Mouse (Mus musculus) hindbrain, embryonic 12.5 days (tissue): ENCODE data around the gene Tead3. TPM values are rescaled to one million over a fixed set of nuclear protein-coding genes. Genes with fewer than 3 reads are reported as not detected.

Experiments used
- ATAC-seq: fragments of 200-750 bp; cut with Nextera tagmentation; 2 replicates; pipeline ENCODE4 v1.8.0; 2017; ENCODE audit warnings: moderate TSS enrichment; ENCODE audit not compliant: low FRiP score
- H3K27ac ChIP-seq: fragments of 300-500 bp; sonication (generic); 2 replicates; pipeline ENCODE4 v1.5.1; 2016; ENCODE audit warnings: mild to moderate bottlenecking
- H3K27me3 ChIP-seq: fragments of 300-500 bp; sonication (generic); 2 replicates; pipeline ENCODE4 v1.6.1; 2016; ENCODE audit warnings: mild to moderate bottlenecking
- H3K36me3 ChIP-seq: fragments of 300-500 bp; sonication (generic); 2 replicates; pipeline ENCODE4 v1.6.1; 2016; ENCODE audit warnings: mild to moderate bottlenecking
- H3K4me1 ChIP-seq: fragments of 300-500 bp; sonication (generic); 2 replicates; pipeline ENCODE4 v1.6.1; 2016
- H3K4me2 ChIP-seq: fragments of 300-500 bp; sonication (generic); replicated peaks from 2 replicates; pipeline ENCODE4 v1.6.1; 2016; ENCODE audit warnings: mild to moderate bottlenecking
- H3K4me3 ChIP-seq: fragments of 300-500 bp; sonication (generic); 2 replicates; pipeline ENCODE4 v1.5.1; 2016; ENCODE audit warnings: mild to moderate bottlenecking
- H3K9ac ChIP-seq: fragments of 300-500 bp; sonication (generic); 2 replicates; pipeline ENCODE4 v1.6.1; 2016; ENCODE audit warnings: mild to moderate bottlenecking, moderate library complexity
- H3K9me3 ChIP-seq: fragments of 300-500 bp; sonication (generic); replicated peaks from 2 replicates; pipeline ENCODE4 v1.6.1; 2016; ENCODE audit warnings: mild to moderate bottlenecking
- WGBS: fragments of 180-500 bp; shearing (Covaris S2); methylation state at CpG from one replicate; pipeline ENCODE4 v1.1.7; 2016; 5-methylcytosine and 5-hydroxymethylcytosine counted together
- polyA plus RNA-seq: library from polyadenylated mRNA; unstranded; fragments of >200 nt; fragmentation: Nextera tagmentation; extraction: Ambion mirVana; gene quantifications from 2 replicates; pipeline ENCODE4 v1.2.1, GENCODE M21; 2016

The Tead3 gene
- polyA plus RNA-seq, 1 experiment from 2014 or later, result 7.0 TPM

- Histone ChIP-seq H3K9ac (no peak overlapping the region), H3K9me3 (no peaks in the 10 kb centered on the region), H3K27me3 (no peaks in the 10 kb centered on the region), H3K4me1 (peaks cover 33% of the 10 kb centered on the region), H3K27ac (no peak overlapping the region), H3K36me3 (0 out of 2 replicates have a peak, but pooled peaks cover 5% of the 10 kb centered on the region), H3K4me2 (no peak overlapping the region), H3K4me3 (no peak overlapping the region)
- WGBS, result 84% methylated on average over 11 of the region's 11 CpGs
- no peak for ATAC-seq
These were observed 59.9 kb downstream of the Tead3 start for GRCm38 (mm10) chr17:28290671-28291070.

DNA sequence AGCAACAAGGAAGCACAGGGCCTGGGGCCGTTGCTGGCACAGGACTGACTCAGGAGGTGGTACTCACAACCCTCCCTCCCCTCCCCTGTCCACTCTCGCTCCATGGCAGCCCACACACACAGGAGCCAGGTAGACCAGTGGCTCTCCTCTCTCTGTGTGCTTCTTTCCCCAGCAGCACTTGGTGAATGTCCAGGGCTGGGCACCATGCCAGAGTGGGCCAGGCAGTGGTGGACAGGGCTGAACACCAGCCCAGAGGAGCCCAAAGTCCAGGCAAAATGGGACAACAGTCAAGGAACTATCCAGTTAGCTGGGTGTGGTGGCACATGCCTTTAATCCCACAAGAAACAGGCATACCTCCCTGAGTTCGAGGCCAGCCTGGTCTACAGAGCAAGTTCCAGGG is 60.4 kb downstream of the Tead3 start:
- Histone ChIP-seq H3K9ac (no peak overlapping the region), H3K27me3 (no peaks in the 10 kb centered on the region), H3K4me2 (no peak overlapping the region), H3K36me3 (0 out of 2 replicates have a peak, but pooled peaks cover 5% of the 10 kb centered on the region), H3K4me1 (peaks cover 35% of the 10 kb centered on the region), H3K4me3 (no peak overlapping the region), H3K27ac (no peak overlapping the region), H3K9me3 (no peaks in the 10 kb centered on the region)
- WGBS, result 81% methylated on average over 3 of the region's 3 CpGs
- no peak for ATAC-seq

DNA sequence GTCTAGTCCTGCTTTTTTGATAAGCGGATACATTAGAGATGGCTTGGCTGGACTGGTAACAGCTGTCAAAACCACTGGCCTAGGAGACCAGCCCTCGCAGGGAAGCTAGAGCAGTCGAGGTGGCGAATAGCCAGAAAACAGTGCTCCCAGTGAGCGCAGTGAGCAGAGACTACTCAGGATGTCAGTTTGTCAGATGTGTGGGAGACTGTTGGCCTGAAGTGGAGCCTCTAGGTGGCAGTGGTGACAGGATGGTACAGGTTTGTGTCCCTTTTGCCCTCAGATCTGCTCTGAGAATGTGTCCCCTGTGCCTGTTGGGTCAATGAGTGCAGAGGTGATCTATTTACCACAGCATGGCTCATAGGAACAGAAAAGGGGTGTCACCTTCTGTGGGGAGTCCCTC is 62.6 kb downstream of the Tead3 start:
- ATAC-seq, result no peak
- WGBS, result 73% methylated on average over 5 of the region's 5 CpGs
- no peak overlapping the region for H3K4me2 ChIP-seq

GRCm38 (mm10) chr17:28287578-28287977 is 63.0 kb downstream of the Tead3 start:
- H3K4me2 ChIP-seq, result no peak overlapping the region
- no peak for ATAC-seq
- no peaks in the 10 kb centered on the region for H3K27me3 ChIP-seq
- H3K36me3 ChIP-seq, result 0 out of 2 replicates have a peak, but pooled peaks cover 5% of the 10 kb centered on the region
- no peak overlapping the region for H3K9ac ChIP-seq
- no peak overlapping the region for H3K4me3 ChIP-seq
- no peak overlapping the region for H3K27ac ChIP-seq
- no peaks in the 10 kb centered on the region for H3K9me3 ChIP-seq
- peaks cover 23% of the 10 kb centered on the region for H3K4me1 ChIP-seq
- WGBS, result 80% methylated on average over 8 of the region's 8 CpGs

More for the DNA sequence above, 62.6 kb downstream of the Tead3 start:
- H3K27me3 ChIP-seq, result no peaks in the 10 kb centered on the region
- H3K4me3 ChIP-seq, result no peak overlapping the region
- H3K9ac ChIP-seq, result no peak overlapping the region
- H3K27ac ChIP-seq, result no peak overlapping the region
- H3K4me1 ChIP-seq, result peaks cover 23% of the 10 kb centered on the region
- no peaks in the 10 kb centered on the region for H3K9me3 ChIP-seq
- 0 out of 2 replicates have a peak, but pooled peaks cover 5% of the 10 kb centered on the region for H3K36me3 ChIP-seq

DNA sequence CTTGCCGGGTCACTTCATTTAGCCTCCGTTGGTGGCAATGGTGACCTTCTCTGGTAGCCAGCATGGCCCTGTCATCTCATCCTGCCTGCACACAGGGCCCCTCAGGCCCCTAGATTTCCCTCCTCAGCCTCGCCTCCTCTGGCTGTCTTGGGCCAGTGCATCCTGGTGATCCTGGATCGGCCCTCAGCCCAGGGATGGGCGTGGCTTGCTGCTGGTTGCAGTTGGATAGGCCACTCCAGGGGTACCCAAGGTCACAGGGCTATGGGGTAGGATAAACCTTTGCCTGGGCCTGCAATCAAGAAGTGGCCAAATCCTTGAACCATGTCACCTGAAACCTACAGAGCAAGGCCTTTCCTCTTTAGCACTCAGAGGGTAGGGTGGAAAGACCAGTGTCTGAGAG is 63.7 kb downstream of the Tead3 start:
- H3K9ac ChIP-seq, result no peak overlapping the region
- no peaks in the 10 kb centered on the region for H3K9me3 ChIP-seq
- 42% methylated on average over 5 of the region's 5 CpGs for WGBS
- H3K4me3 ChIP-seq, result no peak overlapping the region
- H3K36me3 ChIP-seq, result 0 out of 2 replicates have a peak, but pooled peaks cover 5% of the 10 kb centered on the region
- H3K4me2 ChIP-seq, result no peak overlapping the region
- no peaks in the 10 kb centered on the region for H3K27me3 ChIP-seq
- no peak overlapping the region for H3K27ac ChIP-seq
- ATAC-seq, result peak; percentile 9; the same call in 1 of the 2 replicates
- peaks cover 23% of the 10 kb centered on the region for H3K4me1 ChIP-seq

GRCm38 (mm10) chr17:28286133-28286532 is 64.5 kb downstream of the Tead3 start:
- Histone ChIP-seq H3K4me3 (no peak overlapping the region), H3K36me3 (0 out of 2 replicates have a peak, but pooled peaks cover 5% of the 10 kb centered on the region), H3K4me2 (no peak overlapping the region), H3K9ac (peak overlapping the region; percentile 2; the same call in 1 of the 2 replicates), H3K27ac (no peak overlapping the region; the same call in 1 of the 2 replicates), H3K9me3 (no peaks in the 10 kb centered on the region), H3K4me1 (peaks cover 31% of the 10 kb centered on the region), H3K27me3 (no peaks in the 10 kb centered on the region)
- ATAC-seq, result no peak
- WGBS, result 74% methylated on average over 10 of the region's 10 CpGs

GRCm38 (mm10) chr17:28283199-28283598 is 67.4 kb downstream of the Tead3 start:
- Histone ChIP-seq H3K9ac (no peak overlapping the region), H3K4me3 (no peak overlapping the region), H3K27me3 (no peaks in the 10 kb centered on the region), H3K4me2 (no peak overlapping the region), H3K4me1 (peaks cover 53% of the 10 kb centered on the region), H3K9me3 (no peaks in the 10 kb centered on the region), H3K36me3 (no peaks in the 10 kb centered on the region), H3K27ac (no peak overlapping the region)
- ATAC-seq, result no peak
- 92% methylated on average over 10 of the region's 10 CpGs for WGBS

GRCm38 (mm10) chr17:28281866-28282441 is 68.7 kb downstream of the Tead3 start:
- Histone ChIP-seq H3K27ac (no peak overlapping the region), H3K9ac (no peak overlapping the region), H3K4me1 (peaks cover 54% of the 10 kb centered on the region), H3K36me3 (no peaks in the 10 kb centered on the region), H3K9me3 (no peaks in the 10 kb centered on the region), H3K27me3 (no peaks in the 10 kb centered on the region), H3K4me3 (no peak overlapping the region), H3K4me2 (no peak overlapping the region)
- no peak for ATAC-seq
- WGBS, result 91% methylated on average over 7 of the region's 7 CpGs

Other genes starting within 250 kb of the Tead3 start
- gene Scube3, start 208.7 kb downstream of the Tead3 start, polyA plus RNA-seq, result 11.1 and 12.4 TPM in 2 replicates
- gene Zfp523, start 173.7 kb downstream of the Tead3 start, polyA plus RNA-seq, result 50.0 and 50.6 TPM in 2 replicates
- gene Def6, start 143.0 kb downstream of the Tead3 start, polyA plus RNA-seq, result 5.7 and 6.1 TPM in 2 replicates
- gene Ppard, start 118.1 kb downstream of the Tead3 start, polyA plus RNA-seq, result 1.7 and 2.4 TPM in 2 replicates
- gene Fance, start 37.3 kb downstream of the Tead3 start, polyA plus RNA-seq, result 24.7 and 28.3 TPM in 2 replicates
- 287 and 354 TPM in 2 replicates for gene Rpl10a, start 22.3 kb downstream of the Tead3 start, polyA plus RNA-seq
- gene Tulp1, start 14.4 kb upstream of the Tead3 start, polyA plus RNA-seq, result 5.0 and 6.8 TPM in 2 replicates
- 28.3 and 32.6 TPM in 2 replicates for gene Fkbp5, start 166.7 kb upstream of the Tead3 start, polyA plus RNA-seq
- gene Armc12, start 180.0 kb upstream of the Tead3 start, polyA plus RNA-seq, result not detected in 2 replicates
- not detected in 2 replicates for gene Clpsl2, start 198.6 kb upstream of the Tead3 start, polyA plus RNA-seq
- not detected in 2 replicates for gene Clps, start 209.9 kb upstream of the Tead3 start, polyA plus RNA-seq
- gene Lhfpl5, start 224.8 kb upstream of the Tead3 start, polyA plus RNA-seq, result 2.0 and 3.4 TPM in 2 replicates